Mouse (Mus musculus) adrenal gland, postnatal 25 days (tissue): Measurements from ENCODE around the gene Gstcd. TPM values are rescaled to one million over a fixed set of nuclear protein-coding genes. Genes with fewer than 3 reads are reported as not detected.

Experiments
- DNase-seq: peaks from one replicate; pipeline ENCODE4 v3.0.0; 2021; ENCODE audit warnings: mixed read lengths
- long read RNA-seq: library from polyadenylated mRNA; stranded (forward); transcript quantifications from one replicate; pipeline ENCODE4 v2.0.0, GENCODE M21; 2021
- total RNA-seq: library from RNA; stranded (reverse); gene quantifications from 2 replicates; pipeline ENCODE4 v1.2.3, GENCODE M21; 2021

The Gstcd gene
- 16.3 and 16.9 TPM in 2 replicates for total RNA-seq
- long read RNA-seq, partial matches to known transcripts = 1 of 5 reads
- long read RNA-seq, other reads (novel, unspliced or antisense) = 3 of 5 reads

DNA sequence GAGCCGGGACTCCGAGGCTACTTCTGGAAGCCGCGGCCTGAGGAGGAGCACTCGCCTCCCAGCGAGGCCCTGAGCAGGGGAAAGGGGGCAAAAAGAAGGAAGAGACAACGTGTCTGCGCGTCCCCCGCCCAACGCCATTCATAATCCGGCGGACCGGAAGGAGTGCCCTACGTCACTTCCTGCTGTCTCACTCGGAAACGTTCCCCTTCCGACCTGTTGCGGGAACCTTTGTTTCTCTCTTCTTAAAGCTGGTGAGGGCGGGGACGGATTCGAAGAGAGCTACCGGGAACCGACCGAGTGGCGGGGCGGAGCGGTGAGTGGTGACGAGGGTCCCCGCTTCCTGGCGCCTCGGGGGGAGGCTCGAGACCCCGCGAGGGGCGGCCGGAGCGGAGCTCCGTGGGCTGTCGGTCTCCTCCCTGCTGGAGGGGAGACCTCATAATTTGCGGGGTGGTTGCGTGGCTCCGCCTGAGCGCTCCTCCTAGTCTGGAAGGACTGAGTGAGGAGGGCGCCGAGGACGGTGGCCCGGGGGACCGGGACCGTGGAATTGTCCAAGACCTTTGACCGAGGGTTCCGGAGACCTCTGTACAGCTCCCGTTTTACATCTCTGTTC lies at the start of gene Gstcd, which contains the start of gene Ints12:
Gene Gstcd, minus strand, starts transcription at position 370 of the 610 bp plus-strand sequence.
Gene Ints12, plus strand, starts transcription at position 177 of the 610 bp plus-strand sequence.
- DNase-seq = peak; percentile 88

DNA sequence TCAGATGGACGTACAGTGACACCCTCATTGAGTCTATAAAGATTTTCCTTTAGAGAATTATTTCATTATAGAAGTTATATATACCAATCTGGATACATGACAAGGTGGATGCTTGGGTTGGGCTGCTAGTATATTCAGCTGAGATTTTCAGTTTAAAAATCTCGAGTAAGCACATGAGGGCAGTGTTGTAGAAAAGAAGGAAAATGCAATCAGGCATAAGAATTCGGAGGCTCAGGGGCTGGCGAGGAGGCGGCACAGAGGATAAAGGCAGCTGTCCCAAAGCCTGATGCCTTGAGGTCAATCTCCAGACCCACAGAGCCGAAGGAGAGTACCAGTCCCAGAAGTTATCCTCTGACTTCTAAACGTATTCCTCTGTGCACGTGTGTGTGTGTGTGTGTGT lies 40.8 kb upstream of the Gstcd start:
- no peak for DNase-seq

DNA sequence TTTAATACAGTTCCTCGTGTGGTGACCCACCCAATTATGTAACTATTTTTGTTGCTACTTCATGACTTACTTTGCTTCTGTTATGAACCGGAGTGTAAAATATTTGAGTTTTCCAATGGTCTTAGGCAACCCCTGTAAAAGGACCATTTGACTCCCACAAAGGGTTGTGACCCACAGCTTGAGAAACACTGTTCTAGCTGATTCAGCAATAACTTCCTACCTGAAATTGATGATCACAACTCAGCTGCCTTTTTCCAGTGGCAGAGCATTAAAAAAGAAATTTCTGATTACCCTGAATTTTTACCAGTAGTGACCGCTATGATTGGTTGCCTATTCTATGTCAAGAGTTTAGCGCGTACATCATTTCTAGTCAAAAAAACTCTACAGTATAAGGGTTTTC lies 39.5 kb upstream of the Gstcd start:
- no peak for DNase-seq

DNA sequence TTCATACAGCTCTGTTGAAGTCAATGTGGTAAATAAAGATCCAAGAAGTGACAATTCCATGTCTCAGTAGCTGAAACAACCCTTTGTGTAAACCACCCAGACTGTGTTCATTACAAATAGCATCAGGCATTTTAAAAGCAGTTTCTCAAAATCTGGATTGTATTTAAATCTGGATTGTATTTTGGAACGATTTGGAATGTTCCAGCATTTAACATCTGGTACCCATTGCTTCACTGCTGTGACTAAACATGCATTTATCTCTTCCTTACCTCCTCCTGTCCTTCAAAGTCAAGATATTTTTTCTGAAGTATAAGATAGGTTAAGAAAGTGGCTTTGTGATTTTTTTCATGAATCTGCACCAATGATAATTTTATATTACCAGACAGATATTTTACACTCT lies 21.4 kb upstream of the Gstcd start:
- no peak for DNase-seq

DNA sequence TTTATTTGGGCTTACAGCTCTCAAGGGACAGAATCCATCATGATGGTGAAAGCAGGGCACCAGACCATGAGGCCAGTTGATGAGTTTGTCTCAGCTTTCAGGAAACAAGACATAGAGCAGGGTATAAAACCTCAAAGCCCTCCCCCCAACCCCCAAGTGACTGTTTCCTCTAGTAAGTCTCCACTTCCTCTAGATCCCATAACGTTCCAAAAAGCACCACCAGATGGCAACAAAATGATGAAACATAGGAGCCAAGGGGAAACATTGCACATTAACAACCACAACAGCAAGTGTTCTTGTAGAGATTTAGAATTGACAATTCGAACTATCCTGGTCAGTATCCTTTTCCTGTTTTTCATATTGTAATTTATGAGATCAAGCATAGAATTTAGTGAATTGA lies 19.9 kb upstream of the Gstcd start:
- no peak for DNase-seq

DNA sequence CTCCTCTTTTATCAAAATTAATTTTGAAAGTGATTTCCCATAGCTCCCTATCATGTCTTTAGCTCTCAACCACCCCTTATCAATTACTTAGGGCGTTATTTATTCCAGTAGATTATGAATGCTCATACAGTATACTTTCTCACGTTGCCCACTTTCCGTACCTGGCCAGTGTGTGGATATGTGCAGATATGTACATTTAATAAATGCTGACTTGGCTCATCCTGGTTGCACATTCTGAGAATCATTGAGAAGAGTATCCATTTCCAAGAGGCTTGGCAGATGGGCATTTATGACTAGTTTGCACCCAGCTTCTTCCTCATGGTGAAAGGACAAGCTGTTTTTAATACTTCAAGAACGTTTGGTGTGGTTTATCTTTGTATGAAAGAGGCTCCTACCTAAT lies 18.0 kb upstream of the Gstcd start:
- no peak for DNase-seq

DNA sequence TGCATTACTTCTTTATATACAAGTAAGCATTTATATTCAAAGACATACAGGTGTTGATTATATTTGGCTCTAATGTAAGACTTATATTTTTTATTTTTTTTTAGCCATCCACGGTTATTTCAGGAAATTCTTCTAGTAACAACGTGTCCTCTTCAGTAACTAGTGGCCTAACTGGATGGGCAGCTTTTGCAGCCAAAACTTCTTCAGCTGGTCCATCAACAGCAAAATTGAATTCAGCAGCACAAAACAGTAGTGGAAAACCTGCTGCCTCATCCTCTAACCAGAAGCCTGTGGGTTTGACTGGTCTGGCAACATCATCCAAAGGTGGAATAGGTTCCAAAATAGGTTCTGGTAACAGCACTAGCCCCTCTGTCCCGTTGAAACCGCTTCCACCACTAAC lies 16.9 kb upstream of the Gstcd start:
- DNase-seq = no peak

DNA sequence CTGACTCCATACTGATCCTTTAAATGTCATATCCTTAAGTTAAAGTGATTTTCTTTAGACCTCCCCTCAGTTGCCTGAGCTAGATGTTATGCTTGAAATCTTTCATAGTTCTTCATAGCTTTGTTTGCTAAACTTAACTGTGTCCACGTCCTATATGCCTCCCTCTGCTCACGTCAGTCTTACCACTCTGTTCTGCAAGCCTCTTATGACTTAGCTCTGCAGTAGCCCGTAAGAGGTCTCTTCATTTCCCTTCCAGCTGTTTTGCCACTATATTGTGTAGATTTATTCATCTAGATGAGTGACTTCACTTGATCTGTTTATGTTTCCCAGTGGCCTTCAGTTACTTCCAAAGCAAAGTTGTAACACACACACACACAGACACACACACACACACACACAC lies 12.6 kb upstream of the Gstcd start:
- no peak for DNase-seq

DNA sequence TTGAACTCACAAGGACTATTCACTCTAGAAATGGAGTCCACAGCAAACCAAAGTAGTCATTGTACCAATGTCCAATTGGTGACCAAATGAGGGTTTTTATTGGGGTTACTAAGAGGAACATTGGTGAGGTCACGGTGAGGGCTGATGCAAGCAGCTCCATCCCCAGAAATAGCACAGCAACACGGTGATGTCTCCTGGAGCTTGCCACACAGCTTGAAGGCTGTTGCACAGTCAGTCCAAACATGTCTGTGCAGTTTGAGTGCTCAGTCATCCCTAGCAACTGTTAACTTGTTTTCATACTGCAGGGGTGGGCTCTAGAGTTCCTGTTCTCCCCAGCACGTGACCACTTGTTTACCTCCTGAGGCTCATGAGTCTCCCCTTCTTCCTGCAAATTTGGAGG lies 11.9 kb upstream of the Gstcd start:
- no peak for DNase-seq

DNA sequence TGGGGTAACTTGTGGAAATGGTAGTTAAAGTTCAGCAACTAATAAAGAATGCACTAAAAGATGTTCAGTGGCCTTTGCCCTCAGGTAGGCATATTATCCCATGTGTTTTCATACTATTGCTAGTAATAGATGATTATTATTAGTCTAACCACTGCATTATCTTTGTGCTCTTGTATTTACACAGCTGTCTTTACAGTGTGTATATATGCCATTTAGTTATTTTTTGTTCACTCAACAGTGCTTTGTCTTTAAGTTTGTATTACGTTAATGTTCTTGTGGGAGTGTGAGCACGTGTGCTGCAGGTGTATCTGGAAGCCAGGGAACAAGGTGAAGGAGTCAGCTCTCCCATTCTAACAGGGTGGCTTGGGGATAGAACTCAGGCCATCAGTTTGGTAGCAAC lies 7.1 kb upstream of the Gstcd start:
- no peak for DNase-seq

DNA sequence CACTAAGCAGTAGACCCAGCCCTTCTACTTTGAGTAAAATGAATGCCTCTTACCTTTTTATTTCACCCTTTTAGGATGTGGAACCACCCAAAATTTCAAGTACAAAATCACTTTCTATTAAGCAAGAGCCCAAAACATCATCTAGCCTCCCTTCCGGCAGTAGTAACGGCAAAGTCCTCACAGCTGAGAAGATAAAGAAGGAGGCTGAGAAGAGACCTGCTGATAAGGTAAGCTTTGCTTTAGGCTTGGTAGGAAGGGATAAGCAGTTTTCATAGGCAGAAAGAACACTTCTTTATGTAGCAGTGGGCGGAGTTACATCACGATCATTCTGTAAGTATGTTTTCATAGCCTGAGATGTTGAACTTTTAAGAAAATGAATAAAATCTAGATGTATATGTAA lies 6.5 kb upstream of the Gstcd start:
- DNase-seq = no peak

DNA sequence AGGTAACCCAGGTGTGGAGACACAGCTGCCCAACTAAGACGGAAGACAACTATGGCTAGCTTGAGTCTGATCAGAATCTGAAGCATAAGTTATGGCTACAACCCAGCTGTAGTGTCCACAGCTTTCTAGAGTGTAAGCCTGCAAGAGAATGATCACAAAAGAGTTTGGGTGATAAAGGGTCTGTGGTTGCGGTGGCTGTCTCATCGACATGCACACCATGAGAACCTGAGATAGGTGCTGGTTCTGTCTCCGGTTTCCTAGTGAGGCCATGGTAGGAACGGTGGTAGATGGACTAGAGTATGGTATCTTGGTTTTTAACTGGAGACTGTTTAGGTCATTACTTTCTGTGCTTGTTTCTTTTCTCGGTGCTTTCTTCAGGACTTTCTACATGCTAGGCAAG lies 6.1 kb upstream of the Gstcd start:
- DNase-seq = no peak

DNA sequence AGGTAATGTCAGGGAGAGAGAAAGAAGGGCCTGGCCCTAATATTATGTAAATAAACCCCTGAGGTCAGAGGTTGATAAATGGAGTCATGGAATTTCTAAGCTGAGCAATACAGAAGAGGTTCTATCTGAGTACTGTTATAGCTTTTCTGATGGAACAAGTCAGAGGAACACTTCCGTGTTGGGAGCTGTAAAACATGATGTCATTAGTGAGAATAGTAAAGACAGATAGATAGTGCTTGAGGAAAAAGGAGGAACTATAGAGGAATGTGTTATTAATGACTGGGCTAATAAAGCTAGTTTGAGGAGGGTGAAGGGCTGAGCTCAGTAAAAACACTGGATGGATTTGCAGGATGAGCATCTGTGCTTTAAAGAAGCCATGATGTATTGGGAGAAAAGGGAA lies 2.5 kb upstream of the Gstcd start:
- no peak for DNase-seq

DNA sequence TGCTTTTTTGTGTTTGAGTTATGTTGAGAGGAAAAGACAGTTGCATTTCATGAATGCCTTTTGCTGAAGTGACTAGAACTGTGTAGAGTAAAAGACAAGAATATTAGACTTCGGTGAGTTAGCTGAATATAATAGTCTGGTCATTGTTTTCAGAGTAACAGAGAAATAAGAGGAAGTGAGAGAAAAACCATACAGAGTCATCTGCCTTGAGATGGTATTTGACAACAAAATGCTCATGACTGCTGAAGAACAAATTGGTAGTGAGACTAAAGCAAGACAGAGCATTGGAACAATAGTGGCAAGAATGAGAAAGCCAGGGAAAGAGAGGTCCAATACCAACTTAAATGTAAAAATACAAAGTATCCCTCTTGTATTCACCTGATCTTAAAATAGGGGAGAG lies 1.1 kb upstream of the Gstcd start:
- DNase-seq = no peak

DNA sequence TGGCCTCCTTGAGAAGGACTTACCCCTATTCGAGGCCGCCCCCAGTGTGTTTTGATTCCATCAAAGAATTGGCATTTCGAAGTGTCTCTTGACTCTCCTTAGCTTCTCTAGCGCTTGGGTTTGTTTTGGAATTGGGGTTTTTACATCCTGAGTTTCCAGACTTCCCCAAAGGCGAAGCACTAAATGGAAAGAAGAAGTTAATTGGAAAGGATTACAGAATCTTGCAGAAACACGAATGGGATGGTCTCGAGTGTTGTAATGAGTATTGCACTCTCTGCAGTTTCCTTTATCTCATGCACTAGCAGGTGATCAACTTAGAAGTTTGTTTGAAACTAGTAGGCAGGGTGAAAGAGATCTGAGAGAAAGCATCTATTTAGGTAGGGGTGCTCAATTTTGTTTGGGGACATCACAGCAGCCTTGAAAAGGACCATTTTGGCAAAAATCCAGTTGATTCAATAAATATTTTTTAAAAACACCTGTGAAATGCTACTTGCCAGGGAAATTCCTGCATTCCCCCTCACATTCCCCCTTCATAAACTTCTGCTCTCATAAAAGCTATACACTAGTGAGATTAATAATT lies 531 bp upstream of the Gstcd start:
- DNase-seq = no peak

DNA sequence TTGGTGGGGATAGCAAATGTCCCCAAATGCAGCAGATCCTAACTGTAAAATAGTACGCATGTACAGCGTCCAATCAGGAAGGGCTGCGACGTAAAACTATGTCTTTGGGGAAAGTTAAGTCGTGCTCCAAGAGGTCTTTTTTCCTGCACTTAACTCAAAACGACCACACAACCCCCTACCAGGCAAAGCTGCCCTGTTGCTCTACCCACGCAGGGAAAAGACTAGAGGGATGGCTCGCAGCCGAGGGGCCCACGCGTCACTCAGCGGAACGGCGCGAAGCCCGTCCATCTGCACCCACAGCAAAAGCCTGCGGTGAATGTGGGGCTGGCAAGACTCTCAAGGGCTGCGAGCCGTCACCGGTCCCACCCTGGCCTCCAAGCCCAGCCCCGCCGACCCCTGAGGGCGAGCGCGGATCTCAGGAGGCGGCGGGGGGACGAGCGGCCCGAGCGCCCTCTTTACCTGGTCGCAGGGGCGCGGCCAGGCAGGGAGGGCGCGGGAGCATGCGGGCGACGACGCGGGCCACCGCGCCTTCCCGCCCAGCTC lies 641 bp downstream of the Gstcd start:
- DNase-seq = peak; percentile 49

DNA sequence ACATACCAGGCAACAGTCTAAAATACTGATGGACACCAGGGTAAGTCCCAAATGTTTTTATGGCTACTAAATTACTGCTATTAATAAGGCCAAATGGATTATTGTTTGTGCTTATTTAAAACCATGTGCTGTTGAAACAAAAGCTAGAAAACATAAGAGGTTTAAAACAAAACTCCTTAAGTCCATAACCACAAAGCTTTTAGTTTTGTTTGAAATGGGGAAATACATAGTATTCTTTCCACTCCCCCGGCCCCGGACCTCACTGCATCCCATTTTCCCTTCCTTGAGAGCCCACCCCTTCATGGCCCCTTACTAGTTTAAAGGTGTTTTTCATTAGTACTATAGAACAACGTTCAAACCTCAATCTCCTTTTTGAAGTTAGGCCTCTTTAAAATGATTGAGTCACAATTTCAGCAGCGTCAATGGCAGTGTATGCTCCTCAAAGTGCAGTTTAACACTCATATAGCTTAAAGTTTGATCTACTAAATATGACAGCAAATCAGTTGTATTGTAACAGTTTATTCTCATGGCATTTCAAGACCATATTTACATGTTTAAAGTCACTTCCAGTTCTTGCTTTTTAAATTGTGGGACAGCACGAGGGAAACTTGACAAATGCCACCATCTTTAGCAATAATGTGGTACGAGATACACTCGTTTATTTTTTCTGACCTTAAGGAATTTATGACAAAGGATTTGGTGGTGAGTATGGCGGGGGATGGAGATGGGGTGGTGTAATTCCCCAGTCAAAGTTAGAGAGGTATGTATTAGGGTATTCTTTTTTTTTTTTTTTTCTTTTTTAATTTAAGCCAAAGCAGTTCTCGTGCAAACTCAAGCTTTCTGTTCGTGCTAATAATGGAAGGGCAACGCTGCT lies 1.3 kb downstream of the Gstcd start:
- no peak for DNase-seq

DNA sequence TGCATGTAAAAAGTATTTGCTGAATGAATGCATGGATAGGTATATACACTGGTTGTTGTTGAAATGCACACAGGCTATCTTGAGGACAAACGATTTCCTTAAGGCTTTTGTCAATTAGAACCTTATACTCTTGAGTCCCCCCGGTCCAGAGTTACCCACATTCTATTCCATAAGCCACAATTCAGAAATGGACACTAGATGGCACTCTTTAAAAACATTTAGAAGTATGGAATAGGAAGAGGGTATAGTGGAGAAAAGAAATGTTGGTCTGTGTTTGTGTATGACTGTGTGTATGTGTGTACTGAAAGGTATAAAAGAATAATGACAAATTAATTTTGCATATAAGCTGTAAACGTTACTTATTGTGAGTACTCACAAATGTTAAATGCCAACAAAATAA lies 6.0 kb downstream of the Gstcd start:
- DNase-seq = no peak

DNA sequence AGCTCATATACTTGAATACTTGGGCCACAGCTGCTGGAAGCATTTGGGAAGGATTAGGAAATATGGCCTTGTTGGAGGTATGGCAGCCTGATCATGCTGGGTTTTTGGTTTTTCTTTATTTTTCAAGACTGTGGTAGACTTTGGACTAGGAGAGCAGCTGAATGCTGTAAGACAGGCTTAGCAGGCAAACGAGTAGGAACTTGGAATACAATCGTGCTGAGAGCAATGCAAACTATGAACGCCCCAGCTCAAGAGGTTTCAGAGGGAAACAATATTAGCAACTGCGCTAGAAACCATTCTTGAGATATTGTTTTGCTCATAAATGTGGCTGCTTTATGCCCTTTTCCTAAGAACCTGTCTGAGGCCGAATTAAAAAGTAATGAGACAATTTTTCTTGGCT lies 9.1 kb downstream of the Gstcd start:
- no peak for DNase-seq

DNA sequence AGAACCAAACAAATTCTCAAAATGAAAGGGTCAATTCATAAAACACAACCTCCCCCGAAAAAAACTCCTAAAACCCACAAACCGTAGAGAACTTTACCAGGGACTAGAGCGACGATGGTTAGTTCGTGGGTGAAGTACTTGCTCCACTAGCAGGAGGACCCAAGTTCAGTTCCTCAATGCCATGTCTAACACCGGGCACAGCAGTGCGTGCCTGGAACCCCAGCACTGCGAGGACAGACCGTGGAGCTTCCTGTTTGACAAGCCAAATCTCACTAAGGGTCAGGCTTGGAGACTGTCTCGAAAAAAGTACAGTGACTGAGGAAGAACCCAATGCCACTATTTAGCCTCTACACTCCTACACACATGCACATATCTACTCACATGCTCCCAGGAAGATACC lies 16.3 kb downstream of the Gstcd start:
- DNase-seq = no peak

DNA sequence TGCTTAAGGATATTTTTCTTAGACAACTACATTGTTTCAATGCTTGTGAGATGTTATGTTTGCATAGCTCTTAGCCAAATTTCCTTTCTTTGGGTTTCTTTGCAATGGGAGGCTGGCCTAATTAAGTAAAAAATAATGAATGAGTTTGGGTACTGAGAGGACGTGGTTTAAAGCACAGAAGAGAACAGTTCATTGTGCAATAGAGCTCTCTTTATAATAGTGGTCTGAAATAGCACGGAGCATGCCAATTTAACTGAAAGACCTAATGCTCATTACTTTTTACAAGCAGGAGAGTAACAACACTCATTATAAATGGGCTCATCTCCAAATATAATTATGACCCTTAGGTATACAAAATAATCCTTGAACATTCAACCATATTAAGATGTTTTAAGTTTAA lies 39.8 kb downstream of the Gstcd start:
- no peak for DNase-seq

DNA sequence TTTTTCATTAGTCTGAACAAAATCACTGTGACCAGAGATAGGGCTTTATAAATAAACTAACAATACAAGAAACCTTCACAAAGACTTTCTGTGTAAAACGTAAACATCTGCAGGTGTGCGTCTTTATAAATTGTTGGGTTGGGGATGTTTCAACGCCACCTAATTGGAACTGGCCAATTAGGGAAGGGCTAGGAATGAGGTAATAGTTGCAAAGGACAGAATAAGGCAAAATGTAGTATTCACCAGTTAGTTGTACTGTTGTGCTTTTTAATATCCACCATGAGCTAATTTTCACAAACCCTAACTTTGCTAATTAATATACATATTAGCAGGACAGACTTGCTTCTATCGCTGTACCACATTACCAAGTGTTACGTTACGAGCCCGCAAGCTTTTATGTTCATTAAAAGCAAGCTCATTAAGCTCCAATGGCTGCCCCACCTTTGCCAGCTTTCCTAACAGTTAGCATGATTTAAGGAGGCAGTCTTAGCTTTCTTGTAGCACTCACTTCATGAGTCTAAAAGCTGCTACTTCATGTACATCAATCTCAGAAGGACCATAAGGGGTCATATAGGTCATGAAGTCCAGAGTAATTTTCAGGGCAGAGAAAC lies 58.6 kb downstream of the Gstcd start:
- DNase-seq = no peak

DNA sequence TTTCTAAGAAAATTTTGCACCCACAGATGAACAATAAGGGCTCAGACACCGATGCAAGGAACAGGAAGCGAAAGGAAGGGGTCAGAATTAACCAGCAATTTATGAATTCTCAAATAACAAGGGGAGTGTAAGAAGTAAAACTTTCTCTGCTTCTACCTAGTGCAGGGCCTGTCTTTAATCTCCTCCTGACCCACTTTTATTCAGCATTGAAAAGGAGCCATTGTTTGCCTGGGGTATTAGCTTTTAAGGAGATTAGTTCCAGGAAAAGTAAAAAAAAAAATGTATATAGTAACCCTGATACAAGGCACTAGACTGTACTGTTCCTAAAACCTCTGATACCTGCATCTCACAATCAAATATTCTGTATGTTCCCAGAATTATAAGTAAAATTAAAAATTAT lies 64.9 kb downstream of the Gstcd start:
- DNase-seq = no peak
